Mouse (Mus musculus) lung, adult 2 months (tissue): ENCODE data around the gene Gm20388.

Experiments used
- CTCF ChIP-seq: fragments of 200-500 bp; IDR thresholded peaks from 2 replicates; pipeline ENCODE4 v1.5.1; 2011; ENCODE audit warnings: mild to moderate bottlenecking, low read length, control low read depth; ENCODE audit not compliant: insufficient read depth
- POLR2A ChIP-seq: fragments of 200-500 bp; IDR thresholded peaks from 2 replicates; pipeline ENCODE4 v1.6.1; 2011; ENCODE audit warnings: low read depth, mild to moderate bottlenecking, control low read depth, low read length, borderline replicate concordance; ENCODE audit errors: extremely low read depth

- TF ChIP-seq CTCF (no peak), POLR2A (no peak)
Observed at GRCm38 (mm10) chr8:121875045-121875444, 1964.4 kb downstream of the Gm20388 start.
